ENCODE assay signal across 8 mouse cellular contexts in genomic region chr6:100285985-100286572, GRCm38 (mm10). TPM values are rescaled to one million over a fixed set of nuclear protein-coding genes. Genes with fewer than 3 reads are reported as not detected.
DNase-seq lines count a peak whose midpoint lies in the region; ATAC-seq and TF ChIP-seq lines count a peak whose summit lies in the region.

No protein-coding gene starts in this region.

- no peak for ATAC-seq in kidney, embryonic 14.5 days (ENCODE audit: low FRiP score, low TSS enrichment)
- no peak for ATAC-seq in forebrain, postnatal 0 days
- no peak for ATAC-seq in midbrain, embryonic 11.5 days (ENCODE audit: low FRiP score)

- peak overlapping the region; percentile 78 for H3K4me2 ChIP-seq in kidney, embryonic 14.5 days (replicated peaks; ENCODE audit: low read depth, low read length)
- H3K4me2 ChIP-seq in forebrain, postnatal 0 days (ENCODE audit: low read depth), result peak overlapping the region; percentile 78
- peak overlapping the region; percentile 83 for H3K4me2 ChIP-seq in midbrain, embryonic 11.5 days

- no peak for DNase-seq in kidney, adult 18-20 months
- peak; percentile 51 for DNase-seq in R1 (ENCODE audit: low read depth, low spot score)
- DNase-seq in forebrain, postnatal 0 days, result peak; percentile 56
- peak; percentile 95 for DNase-seq in midbrain, embryonic 11.5 days (ENCODE audit: low spot score, missing footprints)
- DNase-seq in gastrocnemius, postnatal 4 days (ENCODE audit: low spot score in 2 of 2), result no peak
- no peak for DNase-seq in frontal cortex, adult 2 months (ENCODE audit: extremely low spot score in 1 of 2, low spot score in 1 of 2)
- DNase-seq in MN1 (ENCODE audit: low spot score), result no peak

- H3K27ac ChIP-seq in kidney, embryonic 14.5 days (ENCODE audit: low read depth, low read length), result peak overlapping the region; percentile 59; the same call in 1 of the 2 replicates
- peak overlapping the region; percentile 96; the same call in 1 of the 2 replicates for H3K27ac ChIP-seq in forebrain, postnatal 0 days (ENCODE audit: low read depth, low read length)
- H3K27ac ChIP-seq in midbrain, embryonic 11.5 days (ENCODE audit: low read depth, low read length), result peak overlapping the region; percentile 94; the same call in 1 of the 2 replicates

- H3K4me3 ChIP-seq in kidney, embryonic 14.5 days (ENCODE audit: low read length), result peak overlapping the region; percentile 68
- peak overlapping the region; percentile 69 for H3K4me3 ChIP-seq in forebrain, postnatal 0 days (ENCODE audit: low read depth, low read length)
- H3K4me3 ChIP-seq in midbrain, embryonic 11.5 days (ENCODE audit: low read depth, low read length), result peak overlapping the region; percentile 77

- no peak for TF ChIP-seq CTCF in forebrain, postnatal 0 days (IDR thresholded peaks at IDR 0.05; ENCODE audit: low read depth)

- no peaks in the 10 kb centered on the region for H3K9me3 ChIP-seq in kidney, embryonic 14.5 days (ENCODE audit: control insufficient read depth, low read length)
- no peaks in the 10 kb centered on the region for H3K9me3 ChIP-seq in forebrain, postnatal 0 days (ENCODE audit: low read length)
- no peaks in the 10 kb centered on the region for H3K9me3 ChIP-seq in midbrain, embryonic 11.5 days (ENCODE audit: control insufficient read depth, low read length)

- 1% methylated on average over 18 of the region's 18 CpGs for WGBS in kidney, embryonic 14.5 days
- WGBS in forebrain, postnatal 0 days, result 1% methylated on average over 18 of the region's 18 CpGs
- WGBS in midbrain, embryonic 11.5 days, result 1% methylated on average over 18 of the region's 18 CpGs

- H3K9ac ChIP-seq in kidney, embryonic 14.5 days (ENCODE audit: low read depth, low read length), result peak overlapping the region; percentile 95; the same call in 1 of the 2 replicates
- peak overlapping the region; percentile 84 for H3K9ac ChIP-seq in forebrain, postnatal 0 days
- peak overlapping the region; percentile 92 for H3K9ac ChIP-seq in midbrain, embryonic 11.5 days (ENCODE audit: low read length)

- no peaks in the 10 kb centered on the region for H3K36me3 ChIP-seq in kidney, embryonic 14.5 days (ENCODE audit: control insufficient read depth, insufficient read depth, low read length)
- no peaks in the 10 kb centered on the region for H3K36me3 ChIP-seq in forebrain, postnatal 0 days (ENCODE audit: insufficient read depth)
- no peaks in the 10 kb centered on the region for H3K36me3 ChIP-seq in midbrain, embryonic 11.5 days (ENCODE audit: control insufficient read depth, insufficient read depth, low read length)

- peaks cover 13% of the 10 kb centered on the region; the same call in 1 of the 2 replicates for H3K4me1 ChIP-seq in kidney, embryonic 14.5 days (ENCODE audit: control insufficient read depth, insufficient read depth, low read length)
- peaks cover 7% of the 10 kb centered on the region for H3K4me1 ChIP-seq in forebrain, postnatal 0 days (ENCODE audit: insufficient read depth)
- H3K4me1 ChIP-seq in midbrain, embryonic 11.5 days (ENCODE audit: control insufficient read depth, insufficient read depth, low read length), result peaks cover 19% of the 10 kb centered on the region

- H3K27me3 ChIP-seq in kidney, embryonic 14.5 days (ENCODE audit: control insufficient read depth, insufficient read depth, low read length), result 0 out of 2 replicates have a peak, but pooled peaks cover 3% of the 10 kb centered on the region
- no peaks in the 10 kb centered on the region for H3K27me3 ChIP-seq in forebrain, postnatal 0 days (ENCODE audit: insufficient read depth, low read length)
- peaks cover 16% of the 10 kb centered on the region for H3K27me3 ChIP-seq in midbrain, embryonic 11.5 days (ENCODE audit: control insufficient read depth, insufficient read depth, low read length)

RNA-seq across cellular contexts. Expression of gene Rybp, which starts 1.2 kb away (rescaled TPM):
- polyA plus RNA-seq in kidney, embryonic 14.5 days (2014; fragmentation: Nextera tagmentation; extraction: Ambion mirVana), result 12.8 and 15.8 TPM in 2 replicates
- total RNA-seq in forebrain, postnatal 0 days (2014; rRNA removed), result 29.5 and 37.7 TPM in 2 replicates
- 20.7 and 24.7 TPM in 2 replicates for polyA plus RNA-seq in forebrain, postnatal 0 days (2015; fragmentation: Nextera tagmentation; extraction: Ambion mirVana)
- polyA plus RNA-seq in midbrain, embryonic 11.5 days (2014; fragmentation: Nextera tagmentation; extraction: Ambion mirVana), result 10.0 and 10.3 TPM in 2 replicates
- total RNA-seq in gastrocnemius, postnatal 4 days (2021), result 10 to 100 TPM; 13.3 to 16.4 TPM
- polyA plus RNA-seq in frontal cortex, adult 2 months (2012; rRNA removed), result 42.0 and 42.8 TPM in 2 replicates

Comparison
In these comparisons a context has a peak if more than half of its experiments do, and no peak if none do; other contexts are left out.
1. DNase-seq: peak in R1 (single experiment), forebrain, postnatal 0 days (single experiment) and midbrain, embryonic 11.5 days (single experiment); none in kidney, adult 18-20 months (single experiment), gastrocnemius, postnatal 4 days (0 of 2), frontal cortex, adult 2 months (0 of 2) and MN1 (single experiment).
2. Peak in every context shown above with its lines, with median percentiles within 50 percentile points of each other: H3K27ac ChIP-seq, H3K4me2 ChIP-seq, H3K4me3 ChIP-seq and H3K9ac ChIP-seq.